Mouse (Mus musculus): Measurements from ENCODE around the gene Syn3. TPM values are rescaled to one million over a fixed set of nuclear protein-coding genes. Genes with fewer than 3 reads are reported as not detected.

The Syn3 gene
- total RNA-seq, 2 experiments from 2014 or later: 28.1 to 34.6 TPM

GRCm38 (mm10) chr10:86346235-86346840 lies 152.4 kb downstream of the Syn3 start:
- no peak for DNase-seq (ENCODE audit: low spot score in 2 of 2)
- intact Hi-C loops (cut with DNase I): no loop called here

GRCm38 (mm10) chr10:86345645-86346044 lies 153.1 kb downstream of the Syn3 start:
- DNase-seq (ENCODE audit: low spot score in 2 of 2): no peak
- intact Hi-C loops (cut with DNase I): no loop called here

- no peak for DNase-seq (ENCODE audit: low spot score in 2 of 2)
- intact Hi-C loops (cut with DNase I): loop anchor here (5.0 kb wide), 1 partner anchor 42 kb away; the partner anchor contains the start of gene Timp3
These were observed 154.0 kb downstream of the Syn3 start for GRCm38 (mm10) chr10:86344654-86345053.

GRCm38 (mm10) chr10:86343931-86344330 lies 154.8 kb downstream of the Syn3 start:
- DNase-seq (ENCODE audit: low spot score in 2 of 2): no peak

GRCm38 (mm10) chr10:86343362-86343761 lies 155.3 kb downstream of the Syn3 start:
- intact Hi-C loops (cut with DNase I): loop anchor here (5.0 kb wide), 1 partner anchor 41 kb away; the partner anchor contains the start of gene Timp3
- DNase-seq (ENCODE audit: low spot score in 2 of 2): no peak

More at GRCm38 (mm10) chr10:86343931-86344330, 154.8 kb downstream of the Syn3 start:
- intact Hi-C loops (cut with DNase I): loop anchor here (5.0 kb wide), 1 partner anchor 42 kb away; the partner anchor contains the start of gene Timp3

- DNase-seq (ENCODE audit: low spot score in 2 of 2): no peak
- intact Hi-C loops (cut with DNase I): loop anchor here (5.0 kb wide), 1 partner anchor 40 kb away; the partner anchor contains the start of gene Timp3
These were observed 156.0 kb downstream of the Syn3 start for GRCm38 (mm10) chr10:86342713-86343112.

- DNase-seq (ENCODE audit: low spot score in 2 of 2): no peak
- intact Hi-C loops (cut with DNase I): loop anchor here (5.0 kb wide), 1 partner anchor 40 kb away; the partner anchor contains the start of gene Timp3
These were observed 156.5 kb downstream of the Syn3 start for GRCm38 (mm10) chr10:86342151-86342550.

GRCm38 (mm10) chr10:86341589-86341988 lies 157.1 kb downstream of the Syn3 start:
- no peak for DNase-seq (ENCODE audit: low spot score in 2 of 2)
- intact Hi-C loops (cut with DNase I): loop anchor here (5.0 kb wide), 1 partner anchor 39 kb away; the partner anchor contains the start of gene Timp3

GRCm38 (mm10) chr10:86340991-86341527 lies 157.6 kb downstream of the Syn3 start:
- intact Hi-C loops (cut with DNase I): loop anchor here (5.0 kb wide), 1 partner anchor 39 kb away; the partner anchor contains the start of gene Timp3
- no peak for DNase-seq (ENCODE audit: low spot score in 2 of 2)

GRCm38 (mm10) chr10:86340421-86340820 lies 158.3 kb downstream of the Syn3 start:
- intact Hi-C loops (cut with DNase I): loop anchor here (5.0 kb wide), 1 partner anchor 38 kb away; the partner anchor contains the start of gene Timp3
- DNase-seq (ENCODE audit: low spot score in 2 of 2): no peak

GRCm38 (mm10) chr10:86339649-86340379 lies 158.9 kb downstream of the Syn3 start:
- intact Hi-C loops (cut with DNase I): loop anchor here (5.0 kb wide), 1 partner anchor 38 kb away; the partner anchor contains the start of gene Timp3
- peak; percentile 60 to 73 for DNase-seq (ENCODE audit: low spot score in 2 of 2)

GRCm38 (mm10) chr10:86339121-86339520 lies 159.6 kb downstream of the Syn3 start:
- intact Hi-C loops (cut with DNase I): no loop called here
- DNase-seq (ENCODE audit: low spot score in 2 of 2): no peak

GRCm38 (mm10) chr10:86338121-86338715 lies 160.5 kb downstream of the Syn3 start:
- intact Hi-C loops (cut with DNase I): no loop called here
- no peak for DNase-seq (ENCODE audit: low spot score in 2 of 2)

GRCm38 (mm10) chr10:86337239-86337638 lies 161.5 kb downstream of the Syn3 start:
- intact Hi-C loops (cut with DNase I): no loop called here
- no peak for DNase-seq (ENCODE audit: low spot score in 2 of 2)

- intact Hi-C loops (cut with DNase I): no loop called here
- DNase-seq (ENCODE audit: low spot score in 2 of 2): no peak
These were observed 162.2 kb downstream of the Syn3 start for GRCm38 (mm10) chr10:86336506-86336905.

GRCm38 (mm10) chr10:86334581-86334980 lies 164.1 kb downstream of the Syn3 start:
- intact Hi-C loops (cut with DNase I): no loop called here
- no peak for DNase-seq (ENCODE audit: low spot score in 2 of 2)

GRCm38 (mm10) chr10:86332942-86333341 lies 165.8 kb downstream of the Syn3 start:
- intact Hi-C loops (cut with DNase I): no loop called here

GRCm38 (mm10) chr10:86331681-86332281 lies 166.9 kb downstream of the Syn3 start:
- intact Hi-C loops (cut with DNase I): no loop called here
- no peak for DNase-seq (ENCODE audit: low spot score in 2 of 2)

More at GRCm38 (mm10) chr10:86332942-86333341, 165.8 kb downstream of the Syn3 start:
- no peak for DNase-seq (ENCODE audit: low spot score in 2 of 2)

- DNase-seq (ENCODE audit: low spot score in 2 of 2): no peak
- intact Hi-C loops (cut with DNase I): no loop called here
These were observed 167.6 kb downstream of the Syn3 start for GRCm38 (mm10) chr10:86330993-86331680.

Data from left cerebral cortex, postnatal 36 days (tissue).